Mouse (Mus musculus): Measurements from ENCODE around the gene Ftsj3.

- peak; percentile 42; the same call in 1 of the 2 replicates for TF ChIP-seq CTCF (IDR thresholded peaks at IDR 0.05; ENCODE audit: borderline replicate concordance, insufficient read depth, low read length)
- TF ChIP-seq POLR2A (IDR thresholded peaks at IDR 0.05; ENCODE audit: low read depth, low read length), result no peak
Measured at GRCm38 (mm10) chr11:106246834-106247233, 9.0 kb downstream of the Ftsj3 start.
